Mouse (Mus musculus): ENCODE measurements at regions not wholly inside any gene's neighbourhood (a gene's known extent, or its start where the extent isn't known, plus 50 kb on each side); places are given as distances from the start of the nearest gene placed in this dataset.

DNA sequence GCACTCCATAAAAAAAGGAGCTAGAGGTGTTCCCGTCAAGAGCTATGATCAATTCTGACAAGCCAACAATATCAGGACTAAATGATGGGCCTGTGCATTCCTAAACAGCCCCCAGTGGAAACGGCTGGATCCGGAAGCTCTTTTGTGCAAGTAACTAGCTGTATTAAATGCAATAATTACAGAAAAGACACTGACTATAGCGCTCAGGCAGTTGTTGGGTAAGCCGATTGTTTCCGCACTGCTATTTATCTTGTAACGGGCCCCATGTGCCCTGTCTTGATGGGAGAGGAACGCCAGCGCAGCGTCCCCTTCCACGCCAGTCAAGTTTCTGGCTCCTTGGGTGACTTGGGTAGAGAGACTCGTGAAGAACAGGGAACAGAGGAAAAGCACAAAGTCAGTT, 142.4 kb upstream of the Sp8 start:
- H3K4me2 ChIP-seq = no peak overlapping the region
- no peaks in the 10 kb centered on the region for H3K9me3 ChIP-seq
- WGBS = 55% methylated on average over 12 of the region's 12 CpGs
- ATAC-seq (ENCODE audit: insufficient number of reproducible peaks, insufficient read depth, low FRiP score, low TSS enrichment, low read depth) = no peak
- H3K9ac ChIP-seq (replicated peaks) = no peak overlapping the region
- no peaks in the 10 kb centered on the region for H3K4me1 ChIP-seq (replicated peaks)
- H3K27ac ChIP-seq = no peak overlapping the region
- no peak overlapping the region for H3K4me3 ChIP-seq (replicated peaks)
- H3K36me3 ChIP-seq = no peaks in the 10 kb centered on the region
- no peaks in the 10 kb centered on the region for H3K27me3 ChIP-seq

DNA sequence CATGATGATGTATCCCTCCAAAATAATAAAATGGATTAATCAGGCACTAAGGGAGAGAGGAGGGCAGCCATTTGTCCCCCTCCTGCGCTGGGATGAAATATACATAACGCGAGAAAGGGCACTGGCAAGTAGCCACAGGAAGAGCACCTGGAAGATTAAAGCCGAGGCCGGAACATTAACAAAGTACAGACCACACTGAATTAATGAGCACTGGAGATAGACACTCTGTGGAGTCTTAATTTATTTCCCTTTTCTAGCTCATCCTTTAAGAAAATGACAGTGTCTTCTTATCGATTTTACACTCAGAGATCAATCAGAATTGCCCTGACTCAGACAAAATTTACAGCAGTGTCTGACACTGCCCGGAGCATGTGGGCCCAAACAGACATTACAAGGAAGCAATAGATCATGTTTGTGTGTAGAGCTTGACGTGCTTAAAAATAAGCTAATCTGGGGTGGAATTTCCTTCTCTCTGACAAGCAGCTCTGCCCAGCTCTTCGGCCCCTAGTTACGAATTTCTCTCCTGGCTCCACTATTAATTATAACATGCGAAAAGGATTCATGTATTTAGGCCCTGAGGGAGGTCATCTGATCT, 143.0 kb upstream of the Sp8 start:
- no peak overlapping the region for H3K4me3 ChIP-seq (replicated peaks)
- no peaks in the 10 kb centered on the region for H3K27me3 ChIP-seq
- H3K36me3 ChIP-seq = no peaks in the 10 kb centered on the region
- no peaks in the 10 kb centered on the region for H3K9me3 ChIP-seq
- 35% methylated on average over 11 of the region's 11 CpGs for WGBS
- H3K9ac ChIP-seq (replicated peaks) = no peak overlapping the region
- no peak overlapping the region for H3K4me2 ChIP-seq
- no peaks in the 10 kb centered on the region for H3K4me1 ChIP-seq (replicated peaks)
- H3K27ac ChIP-seq = no peak overlapping the region
- ATAC-seq (ENCODE audit: insufficient number of reproducible peaks, insufficient read depth, low FRiP score, low TSS enrichment, low read depth) = no peak

- no peak for ATAC-seq (ENCODE audit: insufficient number of reproducible peaks, insufficient read depth, low FRiP score, low TSS enrichment, low read depth)
- H3K4me2 ChIP-seq = no peak overlapping the region
- no peak overlapping the region for H3K9ac ChIP-seq (replicated peaks)
- no peaks in the 10 kb centered on the region for H3K9me3 ChIP-seq
- WGBS = 85% methylated on average over 2 of the region's 2 CpGs
- no peaks in the 10 kb centered on the region for H3K27me3 ChIP-seq
- no peak overlapping the region for H3K4me3 ChIP-seq (replicated peaks)
- no peaks in the 10 kb centered on the region for H3K4me1 ChIP-seq (replicated peaks)
- H3K27ac ChIP-seq = no peak overlapping the region
- no peaks in the 10 kb centered on the region for H3K36me3 ChIP-seq
Observed at GRCm38 (mm10) chr12:118701838-118702237, 144.3 kb upstream of the Sp8 start.

DNA sequence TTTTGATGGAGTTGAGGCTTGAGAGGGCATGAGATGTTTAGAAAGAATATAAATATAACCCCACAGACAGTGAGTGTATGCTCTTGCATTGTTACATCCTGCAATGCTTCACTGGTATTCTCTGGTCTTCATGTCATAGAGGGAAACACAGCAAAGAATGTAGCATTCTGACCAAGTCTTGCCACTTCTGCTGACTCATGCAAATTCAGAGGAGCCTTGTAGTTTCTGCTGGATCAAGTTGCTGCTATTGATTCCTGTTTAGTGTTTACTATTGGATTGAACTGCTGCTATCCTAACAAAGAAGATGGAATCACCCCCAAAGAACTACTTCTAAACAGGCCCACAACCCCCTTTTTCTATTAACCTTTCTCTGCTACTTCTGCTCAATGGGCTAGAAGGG, 148.0 kb upstream of the Sp8 start:
- no peaks in the 10 kb centered on the region for H3K27me3 ChIP-seq

DNA sequence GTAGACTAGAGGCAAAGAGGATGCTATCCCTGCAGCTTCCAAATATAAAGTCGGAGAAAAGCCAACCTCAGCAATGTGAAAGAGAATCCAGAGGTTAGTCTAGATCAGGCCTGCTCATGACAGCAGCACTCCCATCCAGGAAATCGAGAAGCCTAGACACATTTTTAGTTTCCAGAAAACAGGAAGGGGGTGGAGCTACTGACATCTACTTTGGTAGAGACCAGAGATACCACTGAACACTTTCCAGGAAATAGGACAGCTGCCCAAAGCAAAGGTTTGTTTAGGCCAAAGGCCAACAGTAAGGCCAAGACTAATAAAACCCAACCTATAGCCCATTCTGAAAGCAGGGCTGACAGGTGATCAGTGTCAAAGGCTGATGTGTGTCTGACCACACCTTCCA, 151.4 kb upstream of the Sp8 start:
- H3K36me3 ChIP-seq = no peaks in the 10 kb centered on the region
- no peaks in the 10 kb centered on the region for H3K4me1 ChIP-seq (replicated peaks)
- no peaks in the 10 kb centered on the region for H3K9me3 ChIP-seq
- no peak overlapping the region for H3K9ac ChIP-seq (replicated peaks)
- WGBS = 87% methylated on average over 2 of the region's 2 CpGs
- no peak for ATAC-seq (ENCODE audit: insufficient number of reproducible peaks, insufficient read depth, low FRiP score, low TSS enrichment, low read depth)
- H3K27me3 ChIP-seq = no peaks in the 10 kb centered on the region
- no peak overlapping the region for H3K4me3 ChIP-seq (replicated peaks)
- no peak overlapping the region for H3K27ac ChIP-seq
- no peak overlapping the region for H3K4me2 ChIP-seq

More for the DNA sequence above, 148.0 kb upstream of the Sp8 start:
- Histone ChIP-seq H3K9me3 (no peaks in the 10 kb centered on the region), H3K4me1 (replicated peaks) (no peaks in the 10 kb centered on the region), H3K4me2 (no peak overlapping the region), H3K4me3 (replicated peaks) (no peak overlapping the region), H3K27ac (no peak overlapping the region), H3K36me3 (no peaks in the 10 kb centered on the region), H3K9ac (replicated peaks) (no peak overlapping the region)
- ATAC-seq (ENCODE audit: insufficient number of reproducible peaks, insufficient read depth, low FRiP score, low TSS enrichment, low read depth) = no peak

DNA sequence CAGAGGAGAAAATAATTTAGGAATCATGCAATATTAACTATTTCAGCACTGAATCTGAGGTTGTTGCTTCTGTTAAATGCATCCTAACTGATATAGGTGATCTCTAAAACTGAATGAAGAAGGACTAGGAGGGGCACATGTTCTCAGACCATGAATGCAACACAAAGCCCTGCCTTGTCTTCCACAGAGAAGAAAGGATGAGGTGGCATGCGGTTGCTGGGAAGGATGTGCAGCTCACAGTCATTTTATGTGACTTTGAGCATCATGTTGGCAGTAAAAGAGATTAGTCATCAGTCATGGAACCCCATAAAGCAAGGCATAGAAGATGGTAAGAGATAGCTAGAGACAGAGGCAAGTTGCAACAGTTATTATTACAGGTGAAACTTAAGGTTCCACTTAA, 163.2 kb upstream of the Sp8 start:
- WGBS = 92% methylated on average over 1 of the region's 1 CpGs

DNA sequence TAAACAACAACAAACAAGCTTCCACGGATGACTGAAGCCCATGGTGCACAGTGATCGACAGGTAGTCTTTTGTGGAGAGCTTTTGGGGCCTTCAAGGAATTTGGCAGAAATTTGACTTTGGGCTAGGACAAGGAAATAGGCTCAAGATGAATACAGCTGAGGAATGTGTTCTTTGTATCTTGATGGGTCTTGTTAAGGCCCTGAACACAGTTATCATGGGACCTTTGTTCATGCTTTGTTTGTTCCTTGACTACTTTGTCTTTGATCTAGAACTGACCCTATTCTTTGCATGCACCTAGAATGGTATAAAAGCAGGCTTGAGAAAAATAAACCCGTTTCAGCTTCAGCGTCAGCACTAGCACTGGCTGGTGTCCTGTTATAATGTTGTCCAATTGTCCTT, 168.1 kb upstream of the Sp8 start:
- ATAC-seq (ENCODE audit: insufficient number of reproducible peaks, insufficient read depth, low FRiP score, low TSS enrichment, low read depth) = no peak
- no peaks in the 10 kb centered on the region for H3K27me3 ChIP-seq
- H3K9me3 ChIP-seq = no peaks in the 10 kb centered on the region
- no peak overlapping the region for H3K9ac ChIP-seq (replicated peaks)
- no peaks in the 10 kb centered on the region for H3K4me1 ChIP-seq (replicated peaks)
- H3K36me3 ChIP-seq = no peaks in the 10 kb centered on the region
- no peak overlapping the region for H3K27ac ChIP-seq
- no peak overlapping the region for H3K4me2 ChIP-seq
- 86% methylated on average over 4 of the region's 4 CpGs for WGBS
- no peak overlapping the region for H3K4me3 ChIP-seq (replicated peaks)

More for the DNA sequence above, 163.2 kb upstream of the Sp8 start:
- Histone ChIP-seq H3K4me1 (replicated peaks) (no peaks in the 10 kb centered on the region), H3K4me2 (no peak overlapping the region), H3K27ac (no peak overlapping the region), H3K27me3 (no peaks in the 10 kb centered on the region), H3K4me3 (replicated peaks) (no peak overlapping the region), H3K9me3 (no peaks in the 10 kb centered on the region), H3K9ac (replicated peaks) (no peak overlapping the region), H3K36me3 (no peaks in the 10 kb centered on the region)
- ATAC-seq (ENCODE audit: insufficient number of reproducible peaks, insufficient read depth, low FRiP score, low TSS enrichment, low read depth) = no peak

DNA sequence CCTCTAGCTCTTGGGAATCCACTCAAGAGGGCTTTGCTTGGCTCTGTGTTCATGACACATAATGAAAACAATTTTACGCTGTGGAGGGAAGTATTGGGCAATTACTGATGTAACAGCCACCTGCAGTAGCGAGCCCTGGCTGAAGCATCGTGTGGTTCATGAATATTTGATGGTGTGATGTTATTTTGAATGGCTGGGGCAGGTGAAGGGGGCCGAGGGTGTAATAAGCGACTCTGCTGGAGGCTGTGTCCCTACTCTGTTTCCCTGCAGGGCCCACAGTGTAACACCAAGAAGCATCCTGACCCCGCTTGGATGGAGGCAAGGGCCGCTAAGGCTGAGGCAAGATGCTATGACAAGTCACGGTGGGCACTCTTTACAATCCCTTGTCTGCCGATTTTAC, 184.6 kb upstream of the Sp8 start:
- Histone ChIP-seq H3K4me1 (replicated peaks) (peaks cover 21% of the 10 kb centered on the region), H3K9ac (replicated peaks) (no peak overlapping the region), H3K9me3 (no peaks in the 10 kb centered on the region), H3K36me3 (no peaks in the 10 kb centered on the region), H3K4me2 (peak overlapping the region; percentile 46), H3K27ac (no peak overlapping the region), H3K4me3 (replicated peaks) (no peak overlapping the region), H3K27me3 (peaks cover 5% of the 10 kb centered on the region)
- ATAC-seq (ENCODE audit: insufficient number of reproducible peaks, insufficient read depth, low FRiP score, low TSS enrichment, low read depth) = no peak
- 22% methylated on average over 9 of the region's 9 CpGs for whole genome bisulfite sequencing

DNA sequence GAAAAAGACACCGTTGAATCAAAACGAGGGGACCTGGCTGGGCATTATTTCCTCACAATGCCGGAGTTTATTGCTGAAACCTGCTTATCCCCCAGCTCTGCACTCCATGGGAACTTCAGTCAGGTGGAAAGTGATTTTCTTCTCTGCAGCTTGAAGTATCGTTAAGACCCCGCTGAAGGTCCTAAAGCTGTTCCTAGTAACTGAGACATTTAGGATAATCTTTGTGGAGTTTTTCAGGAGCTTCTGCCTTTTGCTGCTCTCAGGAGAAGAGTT, 185.0 kb upstream of the Sp8 start:
- H3K27ac ChIP-seq = no peak overlapping the region
- H3K36me3 ChIP-seq = no peaks in the 10 kb centered on the region
- no peaks in the 10 kb centered on the region for H3K9me3 ChIP-seq
- peak overlapping the region; percentile 46 for H3K4me2 ChIP-seq
- H3K27me3 ChIP-seq = peaks cover 5% of the 10 kb centered on the region
- WGBS = 3% methylated on average over 5 of the region's 5 CpGs
- H3K4me1 ChIP-seq (replicated peaks) = peaks cover 21% of the 10 kb centered on the region
- H3K9ac ChIP-seq (replicated peaks) = no peak overlapping the region
- H3K4me3 ChIP-seq (replicated peaks) = peak overlapping the region; percentile 6; the same call in 1 of the 2 replicates
- ATAC-seq (ENCODE audit: insufficient number of reproducible peaks, insufficient read depth, low FRiP score, low TSS enrichment, low read depth) = no peak

DNA sequence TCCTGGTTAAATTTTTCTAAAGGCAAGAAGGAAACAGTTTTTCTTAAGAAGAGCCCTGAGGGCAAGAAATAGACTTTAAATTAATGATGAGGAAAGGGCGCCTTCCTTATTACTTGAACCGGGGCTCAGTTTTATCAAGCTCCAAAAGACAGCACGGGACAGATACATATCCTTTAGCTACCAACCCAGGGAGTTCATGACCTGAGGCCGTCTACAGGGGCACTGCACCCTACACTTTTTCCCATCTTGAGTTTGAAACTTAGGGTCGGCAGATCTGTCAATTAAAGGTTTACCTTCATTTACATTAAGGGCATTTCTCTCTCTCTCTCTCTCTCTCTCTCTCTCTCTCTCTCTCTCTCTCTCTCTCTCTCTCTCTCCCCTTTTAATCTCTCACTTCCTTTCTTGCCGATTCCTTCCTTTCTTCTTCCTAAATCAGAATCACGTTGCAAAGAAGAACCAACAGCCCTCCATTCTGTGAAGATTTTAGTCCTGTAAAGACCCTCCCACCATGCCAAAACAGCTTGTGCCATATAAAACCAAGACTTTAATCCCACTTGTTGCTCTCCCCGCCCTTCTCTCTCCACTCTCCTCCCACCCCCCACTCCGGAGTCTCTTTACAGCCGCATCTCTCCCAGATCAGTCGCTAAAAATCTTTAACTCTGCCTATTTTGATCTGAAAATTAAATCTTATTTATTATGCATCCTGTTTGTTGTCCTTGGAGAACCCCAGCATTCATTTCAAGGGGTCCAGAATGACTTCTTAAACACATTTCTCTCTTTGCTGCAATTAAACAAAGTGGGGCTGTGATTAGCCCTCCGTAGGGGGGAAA, 185.5 kb upstream of the Sp8 start:
- Histone ChIP-seq H3K9ac (replicated peaks) (no peak overlapping the region), H3K27me3 (peaks cover 5% of the 10 kb centered on the region), H3K4me2 (peak overlapping the region; percentile 46), H3K4me1 (replicated peaks) (peaks cover 21% of the 10 kb centered on the region), H3K36me3 (no peaks in the 10 kb centered on the region), H3K27ac (no peak overlapping the region), H3K9me3 (no peaks in the 10 kb centered on the region), H3K4me3 (replicated peaks) (peak overlapping the region; percentile 6; the same call in 1 of the 2 replicates)
- 4% methylated on average over 12 of the region's 12 CpGs for WGBS
- ATAC-seq (ENCODE audit: insufficient number of reproducible peaks, insufficient read depth, low FRiP score, low TSS enrichment, low read depth) = no peak; the same call in 1 of the 2 replicates

DNA sequence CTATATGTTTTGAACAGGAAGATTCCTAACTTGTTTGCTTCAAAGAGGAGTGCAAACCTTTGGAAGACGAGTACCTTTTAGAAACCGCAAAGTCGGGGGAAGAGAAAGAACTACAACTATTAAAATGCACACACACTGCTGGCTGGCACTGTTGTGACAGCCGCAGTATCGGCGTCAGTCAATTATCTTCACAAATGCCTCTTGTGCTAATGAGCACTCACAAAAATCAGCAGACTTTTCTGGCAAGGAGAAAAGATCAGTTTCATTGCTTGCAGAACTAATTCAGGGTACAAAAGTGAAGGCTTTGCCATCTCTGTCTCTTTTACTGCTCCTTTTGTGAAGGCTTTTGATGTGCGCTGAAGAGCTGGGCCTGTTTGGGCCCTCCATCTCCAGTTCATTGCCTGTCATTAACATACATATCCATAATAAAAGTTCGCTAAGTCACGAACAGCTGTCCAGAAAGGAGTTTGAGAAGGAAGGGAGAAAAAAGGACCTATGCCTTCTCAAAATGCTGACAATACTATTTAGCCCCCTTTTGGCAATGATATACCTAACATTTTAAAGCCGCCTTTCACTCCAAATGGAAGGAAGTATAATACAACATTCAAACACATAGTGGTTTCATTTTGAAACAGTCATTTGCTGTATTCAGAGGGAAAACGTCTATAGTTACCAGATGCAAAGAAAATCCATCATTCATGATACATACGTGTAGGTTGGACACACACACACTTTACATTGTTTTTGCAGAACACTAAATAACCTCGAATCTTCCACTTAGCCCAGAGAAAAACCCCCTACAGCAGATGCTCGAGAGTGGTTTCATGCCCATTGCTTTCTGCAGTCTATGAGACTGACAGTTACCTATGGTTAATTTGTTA, 186.6 kb upstream of the Sp8 start:
- no peak overlapping the region for H3K4me2 ChIP-seq
- no peaks in the 10 kb centered on the region for H3K9me3 ChIP-seq
- H3K4me1 ChIP-seq (replicated peaks) = peaks cover 21% of the 10 kb centered on the region
- WGBS = 25% methylated on average over 14 of the region's 14 CpGs
- ATAC-seq (ENCODE audit: insufficient number of reproducible peaks, insufficient read depth, low FRiP score, low TSS enrichment, low read depth) = no peak
- H3K4me3 ChIP-seq (replicated peaks) = no peak overlapping the region
- no peak overlapping the region for H3K9ac ChIP-seq (replicated peaks)
- H3K36me3 ChIP-seq = no peaks in the 10 kb centered on the region
- no peak overlapping the region for H3K27ac ChIP-seq
- peaks cover 5% of the 10 kb centered on the region for H3K27me3 ChIP-seq

Measured in limb, embryonic 12.5 days (tissue).